Mouse (Mus musculus) G1E (cell line): ENCODE data around the gene Tcf3.

Experiments used
- CTCF ChIP-seq: IDR thresholded peaks from 2 replicates; pipeline ENCODE4 v1.5.1; 2012; ENCODE audit warnings: low read depth, low read length, inconsistent platforms, mixed read lengths
- TAL1 ChIP-seq: conservative IDR thresholded peaks from 2 replicates; pipeline ENCODE4 v1.6.1; 2012; ENCODE audit warnings: low read depth, low read length, inconsistent platforms, mixed read lengths

DNA sequence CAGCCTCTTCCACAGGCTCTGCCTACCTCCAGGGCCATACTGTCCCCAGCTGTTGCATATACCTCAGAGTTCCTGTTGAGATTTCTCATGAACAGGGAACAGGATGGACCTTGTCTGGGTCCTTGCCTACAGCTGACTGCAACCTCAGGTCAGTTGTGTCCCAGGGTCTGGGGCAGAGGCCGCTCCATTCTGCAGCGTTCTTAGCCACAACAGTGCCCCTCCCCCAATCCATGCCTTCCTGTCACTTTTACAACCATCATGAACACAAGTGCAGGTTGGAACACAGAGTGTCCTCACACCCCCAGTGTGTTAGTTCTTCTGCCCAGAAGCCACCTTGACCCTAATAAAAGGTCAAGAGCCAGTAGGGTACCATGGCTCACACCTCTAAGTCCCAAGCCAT lies 44.7 kb downstream of the Tcf3 start:
- TF ChIP-seq CTCF (no peak), TAL1 (no peak)
